Comparison of ENCODE assay signal across 8 mouse cellular contexts in genomic region chr14:54603686-54604085, GRCm38 (mm10). TPM values are rescaled to one million over a fixed set of nuclear protein-coding genes. Genes with fewer than 3 reads are reported as not detected.
DNase-seq lines count a peak whose midpoint lies in the region; ATAC-seq and TF ChIP-seq lines count a peak whose summit lies in the region.

No protein-coding gene starts in this region.

- H3K4me3 ChIP-seq in heart, embryonic 10.5 days = peak overlapping the region; percentile 76
- peak overlapping the region; percentile 86 for H3K4me3 ChIP-seq in E14TG2a.4 (replicated peaks; ENCODE audit: low read length)
- H3K4me3 ChIP-seq in forebrain, embryonic 15.5 days = peak overlapping the region; percentile 60
- peak overlapping the region; percentile 62 for H3K4me3 ChIP-seq in liver, postnatal 0 days (ENCODE audit: low read depth, low read length)

- no peaks in the 10 kb centered on the region for H3K9me3 ChIP-seq in heart, embryonic 10.5 days
- H3K9me3 ChIP-seq in E14TG2a.4 (ENCODE audit: low read length) = no peaks in the 10 kb centered on the region
- H3K9me3 ChIP-seq in forebrain, embryonic 15.5 days = no peaks in the 10 kb centered on the region
- H3K9me3 ChIP-seq in liver, postnatal 0 days (ENCODE audit: low read length) = no peaks in the 10 kb centered on the region

- H3K4me1 ChIP-seq in heart, embryonic 10.5 days = peaks cover 21% of the 10 kb centered on the region
- H3K4me1 ChIP-seq in E14TG2a.4 (replicated peaks; ENCODE audit: low read depth, low read length) = peaks cover 35% of the 10 kb centered on the region
- peaks cover 24% of the 10 kb centered on the region for H3K4me1 ChIP-seq in forebrain, embryonic 15.5 days
- H3K4me1 ChIP-seq in liver, postnatal 0 days (ENCODE audit: insufficient read depth) = peaks cover 31% of the 10 kb centered on the region

- H3K27me3 ChIP-seq in heart, embryonic 10.5 days (ENCODE audit: insufficient read depth, poor library complexity, severe bottlenecking) = no peaks in the 10 kb centered on the region
- no peaks in the 10 kb centered on the region for H3K27me3 ChIP-seq in E14TG2a.4 (ENCODE audit: insufficient read depth, low read length)
- H3K27me3 ChIP-seq in forebrain, embryonic 15.5 days = no peaks in the 10 kb centered on the region
- H3K27me3 ChIP-seq in liver, postnatal 0 days (ENCODE audit: insufficient read depth, low read length) = no peaks in the 10 kb centered on the region

- DNase-seq in heart, embryonic 10.5 days (ENCODE audit: low spot score) = no peak
- no peak for DNase-seq in heart, postnatal 36 days
- DNase-seq in liver, postnatal 0 days = no peak
- DNase-seq in yolk sac, embryonic 10.5 days (ENCODE audit: low spot score) = no peak
- no peak for DNase-seq in urinary bladder, adult 2 months (ENCODE audit: low spot score)
- no peak for DNase-seq in kidney, adult 9 months

- peaks cover 4% of the 10 kb centered on the region; the same call in 1 of the 2 replicates for H3K36me3 ChIP-seq in heart, embryonic 10.5 days
- peaks cover 6% of the 10 kb centered on the region; the same call in 1 of the 2 replicates for H3K36me3 ChIP-seq in E14TG2a.4 (ENCODE audit: insufficient read depth, low read length)
- no peaks in the 10 kb centered on the region for H3K36me3 ChIP-seq in forebrain, embryonic 15.5 days
- no peaks in the 10 kb centered on the region for H3K36me3 ChIP-seq in liver, postnatal 0 days (replicated peaks; ENCODE audit: insufficient read depth, low read length)

- ATAC-seq in forebrain, embryonic 15.5 days (replicated peaks) = no peak
- no peak for ATAC-seq in liver, postnatal 0 days

- no peak for TF ChIP-seq CTCF in E14TG2a.4 (conservative IDR thresholded peaks at IDR 0.05; ENCODE audit: low read length)
- TF ChIP-seq CTCF in liver, postnatal 0 days (IDR thresholded peaks at IDR 0.05; ENCODE audit: low read depth) = no peak

- no peak for TF ChIP-seq EP300 in liver, postnatal 0 days (IDR thresholded peaks at IDR 0.05; ENCODE audit: low read depth)

- 81% methylated on average over 8 of the region's 8 CpGs for WGBS in heart, embryonic 10.5 days
- 78% methylated on average over 8 of the region's 8 CpGs for WGBS in forebrain, embryonic 15.5 days
- WGBS in liver, postnatal 0 days (ENCODE audit: insufficient replicate concordance) = 83% methylated on average over 8 of the region's 8 CpGs

- peak overlapping the region; percentile 98 for H3K27ac ChIP-seq in heart, embryonic 10.5 days
- peak overlapping the region; percentile 96 for H3K27ac ChIP-seq in forebrain, embryonic 15.5 days (replicated peaks)
- H3K27ac ChIP-seq in liver, postnatal 0 days (ENCODE audit: low read depth) = peak overlapping the region; percentile 84

- H3K9ac ChIP-seq in forebrain, embryonic 15.5 days (replicated peaks) = 0 out of 2 replicates have a peak overlapping the region, but pooled peaks have one; percentile 75
- no peak overlapping the region for H3K9ac ChIP-seq in liver, postnatal 0 days (replicated peaks)

- peak overlapping the region; percentile 43 for H3K4me2 ChIP-seq in forebrain, embryonic 15.5 days (replicated peaks)
- H3K4me2 ChIP-seq in liver, postnatal 0 days (ENCODE audit: low read depth, low read length) = peak overlapping the region; percentile 59

- intact Hi-C loops in heart, postnatal 36 days (cut with DNase I) = loop anchor here (5.0 kb wide), 1 partner anchor 86 kb away; the partner anchor contains the start of gene Prmt5

RNA-seq across cellular contexts. Expression of gene 4931414P19Rik, which starts 2.1 kb away (rescaled TPM):
- polyA plus RNA-seq in heart, embryonic 10.5 days (2016; fragmentation: Nextera tagmentation; extraction: Ambion mirVana) = 7.7 and 8.3 TPM in 2 replicates
- 1 to 10 TPM; 4.0 to 5.9 TPM for total RNA-seq in heart, postnatal 36 days (2021)
- polyA plus RNA-seq in forebrain, embryonic 15.5 days (2015; fragmentation: Nextera tagmentation; extraction: Ambion mirVana) = 8.0 and 8.9 TPM in 2 replicates
- 1.2 and 1.4 TPM in 2 replicates for polyA plus RNA-seq in liver, postnatal 0 days (2015; fragmentation: Nextera tagmentation; extraction: Ambion mirVana)
- 9.0 and 9.4 TPM in 2 replicates for polyA plus RNA-seq in urinary bladder, adult 2 months (2012; rRNA removed)

RNA-seq across cellular contexts. Expression of gene Psmb5, which starts 14.1 kb away (rescaled TPM):
- 392 and 455 TPM in 2 replicates for polyA plus RNA-seq in heart, embryonic 10.5 days (2016; fragmentation: Nextera tagmentation; extraction: Ambion mirVana)
- total RNA-seq in heart, postnatal 36 days (2021) = 100 to 1,000 TPM; 185 to 191 TPM
- polyA plus RNA-seq in forebrain, embryonic 15.5 days (2015; fragmentation: Nextera tagmentation; extraction: Ambion mirVana) = 430 and 444 TPM in 2 replicates
- 148 and 157 TPM in 2 replicates for polyA plus RNA-seq in liver, postnatal 0 days (2015; fragmentation: Nextera tagmentation; extraction: Ambion mirVana)
- polyA plus RNA-seq in urinary bladder, adult 2 months (2012; rRNA removed) = 146 and 179 TPM in 2 replicates

RNA-seq across cellular contexts. Expression of gene Psmb11, which starts 17.5 kb away (rescaled TPM):
- polyA plus RNA-seq in heart, embryonic 10.5 days (2016; fragmentation: Nextera tagmentation; extraction: Ambion mirVana) = not detected in 2 replicates
- not detected for total RNA-seq in heart, postnatal 36 days (2021)
- 0.15 TPM in 1 of 2 replicates, not detected in the other for polyA plus RNA-seq in forebrain, embryonic 15.5 days (2015; fragmentation: Nextera tagmentation; extraction: Ambion mirVana)
- not detected in 2 replicates for polyA plus RNA-seq in liver, postnatal 0 days (2015; fragmentation: Nextera tagmentation; extraction: Ambion mirVana)
- polyA plus RNA-seq in urinary bladder, adult 2 months (2012; rRNA removed) = not detected in 2 replicates

RNA-seq across cellular contexts. Expression of gene Ajuba, which starts 26.3 kb away (rescaled TPM):
- polyA plus RNA-seq in heart, embryonic 10.5 days (2016; fragmentation: Nextera tagmentation; extraction: Ambion mirVana) = 43.0 and 62.5 TPM in 2 replicates
- total RNA-seq in heart, postnatal 36 days (2021) = 1 to 10 TPM; 6.1 to 6.4 TPM
- polyA plus RNA-seq in forebrain, embryonic 15.5 days (2015; fragmentation: Nextera tagmentation; extraction: Ambion mirVana) = 11.1 and 13.1 TPM in 2 replicates
- 6.6 and 11.1 TPM in 2 replicates for polyA plus RNA-seq in liver, postnatal 0 days (2015; fragmentation: Nextera tagmentation; extraction: Ambion mirVana)
- polyA plus RNA-seq in urinary bladder, adult 2 months (2012; rRNA removed) = 38.5 and 43.1 TPM in 2 replicates

RNA-seq across cellular contexts. Expression of gene Gm17606, which starts 37.1 kb away (rescaled TPM):
- polyA plus RNA-seq in heart, embryonic 10.5 days (2016; fragmentation: Nextera tagmentation; extraction: Ambion mirVana) = not detected in 2 replicates
- not detected for total RNA-seq in heart, postnatal 36 days (2021)
- not detected in 2 replicates for polyA plus RNA-seq in forebrain, embryonic 15.5 days (2015; fragmentation: Nextera tagmentation; extraction: Ambion mirVana)
- not detected in 2 replicates for polyA plus RNA-seq in liver, postnatal 0 days (2015; fragmentation: Nextera tagmentation; extraction: Ambion mirVana)
- polyA plus RNA-seq in urinary bladder, adult 2 months (2012; rRNA removed) = not detected in 2 replicates
